In the genomic region with DNA sequence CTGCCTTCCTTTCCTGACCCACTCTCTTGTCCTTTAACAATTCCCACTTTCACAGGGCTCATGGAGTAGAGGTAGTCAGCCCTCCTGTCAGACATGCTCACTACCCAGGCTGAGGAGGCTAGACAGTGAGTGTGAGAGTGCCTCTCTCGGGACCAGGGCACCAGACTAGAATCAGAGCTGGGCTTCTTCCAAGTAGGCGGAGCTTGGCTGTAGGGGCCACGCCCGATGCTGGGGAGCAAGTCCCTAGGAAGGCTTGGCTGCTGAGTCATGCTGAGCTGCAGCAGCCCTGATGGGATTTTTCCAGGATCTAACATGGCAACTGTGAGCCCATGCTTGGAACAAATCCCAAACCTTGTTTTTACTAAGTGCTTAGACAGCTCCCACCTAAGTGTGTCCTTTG, we compare ENCODE assay signal across 8 mouse cellular contexts. TPM values are rescaled to one million over a fixed set of nuclear protein-coding genes. Genes with fewer than 3 reads are reported as not detected.
DNase-seq lines count a peak whose midpoint lies in the region; ATAC-seq and TF ChIP-seq lines count a peak whose summit lies in the region.

No protein-coding gene starts in this region.

- H3K9me3 ChIP-seq in liver, embryonic 15.5 days (replicated peaks) = no peaks in the 10 kb centered on the region
- H3K9me3 ChIP-seq in stomach, postnatal 0 days (ENCODE audit: control insufficient read depth, low read length) = no peaks in the 10 kb centered on the region
- no peaks in the 10 kb centered on the region for H3K9me3 ChIP-seq in midbrain, embryonic 16.5 days (replicated peaks; ENCODE audit: control insufficient read depth, low read length, poor library complexity, severe bottlenecking)

- H3K9ac ChIP-seq in liver, embryonic 15.5 days = no peak overlapping the region
- H3K9ac ChIP-seq in stomach, postnatal 0 days (ENCODE audit: low read length) = no peak overlapping the region
- H3K9ac ChIP-seq in midbrain, embryonic 16.5 days (ENCODE audit: low read depth, low read length) = no peak overlapping the region

- 21% methylated on average over 4 of the region's 4 CpGs for WGBS in liver, embryonic 15.5 days (ENCODE audit: insufficient replicate concordance)
- 19% methylated on average over 4 of the region's 4 CpGs for WGBS in stomach, postnatal 0 days
- WGBS in midbrain, embryonic 16.5 days = 60% methylated on average over 4 of the region's 4 CpGs

- peak; percentile 32 for ATAC-seq in liver, embryonic 15.5 days (ENCODE audit: insufficient read depth)
- peak; percentile 83 for ATAC-seq in stomach, postnatal 0 days (ENCODE audit: low FRiP score, low TSS enrichment)
- ATAC-seq in midbrain, embryonic 16.5 days = no peak

- intact Hi-C loops in gastrocnemius, postnatal 14 days (cut with DNase I; ENCODE audit: low total_unique reads) = no loop called here

- no peak for TF ChIP-seq CTCF in stomach, postnatal 0 days (IDR thresholded peaks at IDR 0.05; ENCODE audit: low read depth)

- DNase-seq in frontal cortex, postnatal 36 days (ENCODE audit: low spot score in 2 of 2) = peak; percentile 49 to 52
- DNase-seq in frontal cortex, postnatal 14 days (ENCODE audit: low spot score in 2 of 2) = no peak
- peak; percentile 92 for DNase-seq in R1 (ENCODE audit: low read depth, low spot score)
- DNase-seq in gastrocnemius, postnatal 14 days = peak; percentile 71
- peak; percentile 89 for DNase-seq in kidney, adult 9 months
- DNase-seq in stomach, postnatal 0 days (ENCODE audit: low spot score) = peak; percentile 91

- no peak overlapping the region for H3K4me3 ChIP-seq in liver, embryonic 15.5 days (replicated peaks)
- no peak overlapping the region for H3K4me3 ChIP-seq in stomach, postnatal 0 days (ENCODE audit: low read depth, low read length)
- no peak overlapping the region for H3K4me3 ChIP-seq in midbrain, embryonic 16.5 days (ENCODE audit: low read depth, low read length)

- H3K4me2 ChIP-seq in liver, embryonic 15.5 days = no peak overlapping the region
- no peak overlapping the region for H3K4me2 ChIP-seq in stomach, postnatal 0 days (replicated peaks; ENCODE audit: low read depth)
- no peak overlapping the region for H3K4me2 ChIP-seq in midbrain, embryonic 16.5 days (ENCODE audit: low read length)

- no peaks in the 10 kb centered on the region for H3K27me3 ChIP-seq in liver, embryonic 15.5 days
- H3K27me3 ChIP-seq in stomach, postnatal 0 days (ENCODE audit: control insufficient read depth, insufficient read depth, low read length) = no peaks in the 10 kb centered on the region
- H3K27me3 ChIP-seq in midbrain, embryonic 16.5 days (ENCODE audit: control insufficient read depth, insufficient read depth, low read depth, low read length) = no peaks in the 10 kb centered on the region

- H3K27ac ChIP-seq in liver, embryonic 15.5 days (replicated peaks) = peak overlapping the region; percentile 71
- peak overlapping the region; percentile 78 for H3K27ac ChIP-seq in stomach, postnatal 0 days (replicated peaks)
- H3K27ac ChIP-seq in midbrain, embryonic 16.5 days (ENCODE audit: low read length) = no peak overlapping the region

- TF ChIP-seq EP300 in stomach, postnatal 0 days (optimal IDR thresholded peaks at IDR 0.05) = no peak

- H3K36me3 ChIP-seq in liver, embryonic 15.5 days (replicated peaks) = peaks cover 100% of the 10 kb centered on the region
- peaks cover 13% of the 10 kb centered on the region for H3K36me3 ChIP-seq in stomach, postnatal 0 days (ENCODE audit: control insufficient read depth, insufficient read depth, low read length)
- no peaks in the 10 kb centered on the region; the same call in 1 of the 2 replicates for H3K36me3 ChIP-seq in midbrain, embryonic 16.5 days (ENCODE audit: control insufficient read depth, insufficient read depth, low read length)

- H3K4me1 ChIP-seq in liver, embryonic 15.5 days (replicated peaks) = peaks cover 99% of the 10 kb centered on the region
- H3K4me1 ChIP-seq in stomach, postnatal 0 days (replicated peaks; ENCODE audit: control insufficient read depth, insufficient read depth) = peaks cover 17% of the 10 kb centered on the region; the same call in 1 of the 2 replicates
- no peaks in the 10 kb centered on the region for H3K4me1 ChIP-seq in midbrain, embryonic 16.5 days (ENCODE audit: control insufficient read depth, insufficient read depth, low read length)

RNA-seq across cellular contexts. Expression of a gene that starts 12.7 kb away (rescaled TPM):
- total RNA-seq in gastrocnemius, postnatal 14 days (2021) = 1 to 10 TPM; 4.8 to 6.6 TPM
- 293 and 326 TPM in 2 replicates for polyA plus RNA-seq in liver, embryonic 15.5 days (2015; fragmentation: Nextera tagmentation; extraction: Ambion mirVana)
- 36.9 and 39.8 TPM in 2 replicates for polyA plus RNA-seq in stomach, postnatal 0 days (2015; fragmentation: Nextera tagmentation; extraction: Ambion mirVana)
- 90.7 and 91.6 TPM in 2 replicates for polyA plus RNA-seq in midbrain, embryonic 16.5 days (2015; fragmentation: Nextera tagmentation; extraction: Ambion mirVana)

RNA-seq across cellular contexts. Expression of a gene that starts 52.7 kb away (rescaled TPM):
- 10 to 100 TPM in 1 of 2 experiments, 1 to 10 TPM in 1; 9.3 to 13.5 TPM for total RNA-seq in gastrocnemius, postnatal 14 days (2021)
- 2.2 and 2.5 TPM in 2 replicates for polyA plus RNA-seq in liver, embryonic 15.5 days (2015; fragmentation: Nextera tagmentation; extraction: Ambion mirVana)
- polyA plus RNA-seq in stomach, postnatal 0 days (2015; fragmentation: Nextera tagmentation; extraction: Ambion mirVana) = 3.7 and 4.1 TPM in 2 replicates
- polyA plus RNA-seq in midbrain, embryonic 16.5 days (2015; fragmentation: Nextera tagmentation; extraction: Ambion mirVana) = 4.0 and 6.1 TPM in 2 replicates

Comparison
In these comparisons a context has a peak if more than half of its experiments do, and no peak if none do; other contexts are left out.
1. DNase-seq: peak in frontal cortex, postnatal 36 days (2 of 2), R1 (single experiment), gastrocnemius, postnatal 14 days (single experiment), kidney, adult 9 months (single experiment) and stomach, postnatal 0 days (single experiment); none in frontal cortex, postnatal 14 days (0 of 2).